Comparison of ENCODE assay signal across 17 mouse cellular contexts in the genomic region with DNA sequence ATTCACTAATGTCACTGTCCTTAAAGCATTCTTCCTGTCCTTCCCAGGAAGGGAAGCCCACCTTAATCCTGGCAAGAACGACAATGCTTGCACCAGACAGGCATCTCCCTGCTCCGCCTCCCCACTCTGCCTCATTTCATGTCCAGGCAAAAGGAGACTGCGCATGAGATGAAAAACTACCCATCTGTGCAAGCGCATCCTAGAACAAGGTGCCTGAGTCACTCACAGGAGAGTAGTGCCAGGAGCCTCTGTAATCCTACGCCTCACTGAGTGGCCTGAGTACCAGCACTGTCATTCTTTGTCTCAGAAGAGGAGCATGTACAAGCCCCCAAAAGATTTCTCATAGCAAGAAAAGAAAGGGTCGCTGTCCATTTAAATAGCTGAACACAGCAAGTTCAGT.
DNase-seq lines count a peak whose midpoint lies in the region; ATAC-seq and TF ChIP-seq lines count a peak whose summit lies in the region.
"Had no signal": no experiment of that assay in that cellular context is flagged by ENCODE, and none has a peak within 500 bp of the region (broad histone marks: within the 10 kb centered on the region; RNA-seq: fewer than 3 reads in every experiment).

No protein-coding gene starts in this region.

- H3K9me3 ChIP-seq in forebrain, postnatal 0 days (ENCODE audit: low read length), result no peaks in the 10 kb centered on the region
- no peaks in the 10 kb centered on the region for H3K9me3 ChIP-seq in forebrain, embryonic 15.5 days
- H3K9me3 ChIP-seq: heart, embryonic 10.5 days; limb, embryonic 13.5 days had no signal

- H3K4me2 ChIP-seq in forebrain, postnatal 0 days (ENCODE audit: low read depth), result peak overlapping the region; percentile 15; the same call in 1 of the 2 replicates
- H3K4me2 ChIP-seq in forebrain, embryonic 15.5 days (replicated peaks), result no peak overlapping the region
- H3K4me2 ChIP-seq: limb, embryonic 13.5 days; midbrain, embryonic 11.5 days had no signal

- no peak for TF ChIP-seq CTCF in forebrain, postnatal 0 days (IDR thresholded peaks at IDR 0.05; ENCODE audit: low read depth)

- ATAC-seq in forebrain, postnatal 0 days, result no peak
- no peak for ATAC-seq in forebrain, embryonic 15.5 days (replicated peaks)

- intact Hi-C loops in left cerebral cortex, postnatal 10 days (cut with DNase I), result no loop called here

- H3K27me3 ChIP-seq in forebrain, postnatal 0 days (ENCODE audit: insufficient read depth, low read length), result no peaks in the 10 kb centered on the region
- no peaks in the 10 kb centered on the region for H3K27me3 ChIP-seq in forebrain, embryonic 15.5 days
- H3K27me3 ChIP-seq: limb, embryonic 13.5 days had no signal

- no peak overlapping the region for H3K9ac ChIP-seq in forebrain, postnatal 0 days
- H3K9ac ChIP-seq in forebrain, embryonic 15.5 days (replicated peaks), result no peak overlapping the region
- H3K9ac ChIP-seq: limb, embryonic 13.5 days had no signal

- WGBS in forebrain, postnatal 0 days, result 53% methylated on average over 6 of the region's 6 CpGs
- WGBS in forebrain, embryonic 15.5 days, result 44% methylated on average over 6 of the region's 6 CpGs

- no peaks in the 10 kb centered on the region; the same call in 1 of the 2 replicates for H3K4me1 ChIP-seq in forebrain, postnatal 0 days (ENCODE audit: insufficient read depth)
- peaks cover 3% of the 10 kb centered on the region; the same call in 1 of the 2 replicates for H3K4me1 ChIP-seq in forebrain, embryonic 15.5 days
- H3K4me1 ChIP-seq: heart, embryonic 10.5 days; limb, embryonic 13.5 days had no signal

- H3K36me3 ChIP-seq in forebrain, postnatal 0 days (ENCODE audit: insufficient read depth), result no peaks in the 10 kb centered on the region
- H3K36me3 ChIP-seq in forebrain, embryonic 15.5 days, result no peaks in the 10 kb centered on the region
- H3K36me3 ChIP-seq: G1E; heart, embryonic 10.5 days; limb, embryonic 13.5 days had no signal

- no peak for DNase-seq in forebrain, postnatal 0 days
- peak; percentile 22 to 24 for DNase-seq in left cerebral cortex, adult 18-20 months (ENCODE audit: low spot score in 2 of 2)
- no peak for DNase-seq in left cerebral cortex, postnatal 10 days (ENCODE audit: extremely low spot score in 1 of 2, low spot score in 2 of 2)
- peak; percentile 16 to 18 for DNase-seq in right cerebral cortex, adult 2 months (ENCODE audit: low spot score in 2 of 2)
- no peak for DNase-seq in right cerebral cortex, postnatal 4 days
- DNase-seq in telencephalon, adult 2 months (ENCODE audit: low read depth, low spot score), result peak; percentile 32
- DNase-seq: adrenal gland, adult 2 months; embryo, embryonic 11 days; gastrocnemius, postnatal 14 days; heart, postnatal 14 days; thymus, postnatal 25 days had no signal

- H3K27ac ChIP-seq in forebrain, postnatal 0 days (ENCODE audit: low read depth, low read length), result no peak overlapping the region
- H3K27ac ChIP-seq in forebrain, embryonic 15.5 days (replicated peaks), result no peak overlapping the region
- H3K27ac ChIP-seq: heart, embryonic 10.5 days; limb, embryonic 13.5 days; stomach, postnatal 0 days had no signal

- no peak overlapping the region for H3K4me3 ChIP-seq in forebrain, postnatal 0 days (ENCODE audit: low read depth, low read length)
- no peak overlapping the region for H3K4me3 ChIP-seq in forebrain, embryonic 15.5 days
- H3K4me3 ChIP-seq: heart, embryonic 10.5 days; limb, embryonic 13.5 days had no signal

Comparison
In these comparisons a context has a peak if more than half of its experiments do, and no peak if none do; other contexts are left out.
1. DNase-seq: peak in left cerebral cortex, adult 18-20 months (2 of 2), right cerebral cortex, adult 2 months (2 of 2) and telencephalon, adult 2 months (single experiment); none in forebrain, postnatal 0 days (single experiment), left cerebral cortex, postnatal 10 days (0 of 2) and right cerebral cortex, postnatal 4 days (single experiment).